Mouse (Mus musculus) CH12.LX (cell line): ENCODE measurements at regions not wholly inside any gene's neighbourhood (a gene's known extent, or its start where the extent isn't known, plus 50 kb on each side); places are given as distances from the start of the nearest gene placed in this dataset.

ENCODE experiments used
- DNase-seq: peaks from one replicate; pipeline ENCODE4 v3.0.0-alpha.2; 2013; ENCODE audit errors: extremely low read depth
- H3K27ac ChIP-seq: 2 replicates; pipeline ENCODE4 v1.5.1; 2012; ENCODE audit warnings: low read depth, mild to moderate bottlenecking, control low read depth, moderate library complexity; ENCODE audit not compliant: insufficient read depth
- H3K27me3 ChIP-seq: replicated peaks from 2 replicates; pipeline ENCODE3; 2012; ENCODE audit warnings: inconsistent platforms
- H3K36me3 ChIP-seq, 2 experiments: replicated peaks in 1 of 2; 2 replicates each; pipeline versions ENCODE3 to v1.6.1; 2012; ENCODE audit warnings: inconsistent platforms in 1 of 2, low read length in 1 of 2, mild to moderate bottlenecking in 1 of 2, mixed read lengths in 1 of 2, moderate library complexity in 1 of 2; ENCODE audit not compliant: control insufficient read depth in 1 of 2, insufficient read depth in 1 of 2
- H3K4me1 ChIP-seq, 2 experiments: 2 replicates each; pipeline ENCODE4 v1.6.1; 2012; ENCODE audit warnings: inconsistent platforms in 1 of 2, moderate library complexity in 1 of 2; ENCODE audit not compliant: insufficient read depth in 2 of 2, control insufficient read depth in 1 of 2
- H3K4me2 ChIP-seq: 2 replicates; pipeline ENCODE4 v1.6.1; 2012; ENCODE audit warnings: low read depth, mild to moderate bottlenecking, control low read depth; ENCODE audit not compliant: poor library complexity, insufficient read depth, severe bottlenecking
- H3K4me3 ChIP-seq, 3 experiments: fragments of 150-350 bp in 1 of 3; sonication (generic) in 1 of 3; replicated peaks in 1 of 3; 2 replicates each; pipeline versions ENCODE3 to v1.5.1; 2011 to 2012; ENCODE audit warnings: low read depth in 2 of 3, low read length in 2 of 3, mild to moderate bottlenecking in 2 of 3, moderate library complexity in 2 of 3, control low read depth in 1 of 3, improper control_type of control experiment in 1 of 3, inconsistent platforms in 1 of 3, mixed read lengths in 1 of 3; ENCODE audit not compliant: poor library complexity in 1 of 3
- H3K79me2 ChIP-seq: replicated peaks from 2 replicates; pipeline ENCODE4 v1.6.1; 2012; ENCODE audit warnings: mild to moderate bottlenecking, moderate library complexity; ENCODE audit not compliant: control insufficient read depth, poor library complexity, insufficient read depth, severe bottlenecking; ENCODE audit errors: extremely low read depth
- H3K9ac ChIP-seq: 2 replicates; pipeline ENCODE4 v1.6.1; 2012; ENCODE audit warnings: low read depth, mild to moderate bottlenecking, control low read depth, moderate library complexity; ENCODE audit not compliant: insufficient read depth
- H3K9me3 ChIP-seq: replicated peaks from 2 replicates; pipeline ENCODE3; 2012; ENCODE audit warnings: low read length, inconsistent platforms, mixed read lengths
- CHD1 ChIP-seq: IDR thresholded peaks from 2 replicates; pipeline ENCODE4 v1.6.1; 2012; ENCODE audit warnings: low read depth, low read length, improper control_type of control experiment, inconsistent platforms
- CHD2 ChIP-seq: IDR thresholded peaks from 2 replicates; pipeline ENCODE4 v1.6.1; 2011; ENCODE audit warnings: low read length, improper control_type of control experiment
- ELF1 ChIP-seq: IDR thresholded peaks from 2 replicates; pipeline ENCODE4 v1.6.1; 2014; ENCODE audit warnings: low read depth, mild to moderate bottlenecking, inconsistent platforms, low read length, improper control_type of control experiment
- ETS1 ChIP-seq: conservative IDR thresholded peaks from 2 replicates; pipeline ENCODE4 v1.6.1; 2012; ENCODE audit warnings: low read depth, mild to moderate bottlenecking, inconsistent platforms, low read length, improper control_type of control experiment, moderate library complexity
- HCFC1 ChIP-seq: IDR thresholded peaks from 2 replicates; pipeline ENCODE4 v1.6.1; 2012; ENCODE audit warnings: low read depth, mild to moderate bottlenecking, inconsistent platforms, low read length, improper control_type of control experiment
- JUN ChIP-seq: IDR thresholded peaks from 2 replicates; pipeline ENCODE4 v1.6.1; 2011; ENCODE audit warnings: low read depth, mild to moderate bottlenecking, low read length, improper control_type of control experiment, moderate library complexity; ENCODE audit not compliant: insufficient read depth
- MAFK ChIP-seq: IDR thresholded peaks from 2 replicates; pipeline ENCODE4 v1.6.1; 2011; ENCODE audit warnings: low read length, improper control_type of control experiment; ENCODE audit not compliant: insufficient replicate concordance
- MAX ChIP-seq: IDR thresholded peaks from 2 replicates; pipeline ENCODE4 v1.6.1; 2011; ENCODE audit warnings: low read length, improper control_type of control experiment
- MAZ ChIP-seq: IDR thresholded peaks from 2 replicates; pipeline ENCODE4 v1.6.1; 2012; ENCODE audit warnings: low read depth, mild to moderate bottlenecking, inconsistent platforms, low read length, improper control_type of control experiment, moderate library complexity
- NRF1 ChIP-seq: IDR thresholded peaks from 2 replicates; pipeline ENCODE4 v1.6.1; 2014; ENCODE audit warnings: low read depth, mild to moderate bottlenecking, inconsistent platforms, low read length, improper control_type of control experiment, moderate library complexity
- SIN3A ChIP-seq: IDR thresholded peaks from 2 replicates; pipeline ENCODE4 v1.6.1; 2012; ENCODE audit warnings: low read length, improper control_type of control experiment, inconsistent platforms
- UBTF ChIP-seq: IDR thresholded peaks from 2 replicates; pipeline ENCODE4 v1.6.1; 2012; ENCODE audit warnings: low read depth, mild to moderate bottlenecking, inconsistent platforms, low read length, improper control_type of control experiment, moderate library complexity
- USF1 ChIP-seq: IDR thresholded peaks from 2 replicates; pipeline ENCODE4 v1.6.1; 2014; ENCODE audit warnings: low read depth, mild to moderate bottlenecking, inconsistent platforms, low read length, improper control_type of control experiment
- ZKSCAN1 ChIP-seq: IDR thresholded peaks from 2 replicates; pipeline ENCODE4 v1.6.1; 2012; ENCODE audit warnings: low read depth, inconsistent platforms, low read length, improper control_type of control experiment, borderline replicate concordance
- ZNF384 ChIP-seq: IDR thresholded peaks from 2 replicates; pipeline ENCODE4 v1.6.1; 2012; ENCODE audit warnings: low read depth, low read length, improper control_type of control experiment, inconsistent platforms
- dilution Hi-C: fragments of 300-500 bp; cut with MboI; formaldehyde crosslinking; loops from 2 replicates; pipeline ENCODE4 v1.14.3; 2020; ENCODE audit warnings: low sequenced_read_pairs; ENCODE audit not compliant: extremely low pct_unique_long_range_greater_than_20kb, extremely low pct_ligation_motif_present
- in situ Hi-C: fragments of 300-500 bp; cut with MboI; formaldehyde crosslinking; loops from 3 replicates; pipeline ENCODE4 v1.14.3; 2019; ENCODE audit warnings: low sequenced_read_pairs, low pct_ligation_motif_present, low pct_unique_long_range_greater_than_20kb, mixed read lengths

- in situ Hi-C loops = no loop called here
- no peak overlapping the region for H3K9ac ChIP-seq
- no peak for TF ChIP-seq JUN
- no peak for TF ChIP-seq MAZ
- no peak for TF ChIP-seq SIN3A
- TF ChIP-seq USF1 = no peak
- TF ChIP-seq CHD2 = no peak
- no peak for TF ChIP-seq MAFK
- TF ChIP-seq HCFC1 = no peak
- TF ChIP-seq NRF1 = no peak
- TF ChIP-seq, all 38 proteins: peak for 0
- dilution Hi-C loops = no loop called here
- Histone ChIP-seq H3K9me3 (no peaks in the 10 kb centered on the region), H3K27me3 (no peaks in the 10 kb centered on the region), H3K27ac (no peak overlapping the region), H3K4me2 (no peak overlapping the region), H3K4me1 (no peaks in the 10 kb centered on the region), H3K36me3 (no peaks in the 10 kb centered on the region), H3K79me2 (no peaks in the 10 kb centered on the region), H3K4me3 (no peak overlapping the region)
- DNase-seq = no peak
These were observed 1114.7 kb upstream of the Cited2 start for GRCm38 (mm10) chr10:16608339-16608738.

GRCm38 (mm10) chr10:16618752-16619151 is 1104.3 kb upstream of the Cited2 start:
- Histone ChIP-seq H3K4me3 (no peak overlapping the region), H3K9ac (no peak overlapping the region), H3K36me3 (no peaks in the 10 kb centered on the region), H3K4me1 (peaks cover 0 to 4% of the 10 kb centered on the region in 2 experiments; a peak in 2 of 4 replicates), H3K9me3 (no peaks in the 10 kb centered on the region), H3K4me2 (no peak overlapping the region), H3K27me3 (no peaks in the 10 kb centered on the region), H3K27ac (no peak overlapping the region), H3K79me2 (no peaks in the 10 kb centered on the region)
- dilution Hi-C loops = no loop called here
- no peak for DNase-seq
- in situ Hi-C loops = no loop called here
- no peak for TF ChIP-seq CHD1
- TF ChIP-seq ELF1 = no peak
- TF ChIP-seq JUN = no peak
- TF ChIP-seq ZNF384 = no peak
- no peak for TF ChIP-seq MAX
- TF ChIP-seq NRF1 = no peak
- no peak for TF ChIP-seq ETS1
- no peak for TF ChIP-seq SIN3A
- no peak for TF ChIP-seq ZKSCAN1
- TF ChIP-seq MAFK = no peak
- TF ChIP-seq UBTF = no peak
- no peak for TF ChIP-seq HCFC1
